Mouse (Mus musculus) left cerebral cortex, postnatal 10 days (tissue): Measurements from ENCODE around the gene St3gal6. TPM values are rescaled to one million over a fixed set of nuclear protein-coding genes. Genes with fewer than 3 reads are reported as not detected.

Experiments
- DNase-seq, 2 experiments: peaks; one replicate each; pipeline ENCODE4 v3.0.0; 2021 to 2022; ENCODE audit warnings: low spot score in 2 of 2, mixed read lengths in 1 of 2; ENCODE audit errors: extremely low spot score in 1 of 2
- intact Hi-C: fragments of 180-260 bp; cut with DNase I; formaldehyde crosslinking; loops from one replicate; pipeline ENCODE4 v1.15.1; 2025
- total RNA-seq, 2 experiments: library from RNA; stranded (reverse); gene quantifications; 2 replicates each; pipeline ENCODE4 v1.2.3; 2021

St3gal6 gene
- total RNA-seq = 10 to 100 TPM; 20.6 to 22.1 TPM

GRCm38 (mm10) chr16:58523972-58524850 is at the start of gene St3gal6:
TSS of gene St3gal6 (minus strand) at chr16:58524243.
- intact Hi-C loops = loop anchor here (1.0 kb wide), 1 partner anchor 99 kb away; no protein-coding TSS in a partner anchor
- no peak for DNase-seq

GRCm38 (mm10) chr16:58570694-58571264 is 46.7 kb upstream of the St3gal6 start:
- intact Hi-C loops = no loop called here
- DNase-seq = no peak

GRCm38 (mm10) chr16:58561196-58561595 is 37.2 kb upstream of the St3gal6 start:
- DNase-seq = no peak
- intact Hi-C loops = no loop called here

GRCm38 (mm10) chr16:58556067-58556830 is 32.2 kb upstream of the St3gal6 start:
- intact Hi-C loops = no loop called here

GRCm38 (mm10) chr16:58554673-58555072 is 30.6 kb upstream of the St3gal6 start:
- no peak for DNase-seq
- intact Hi-C loops = no loop called here

More at GRCm38 (mm10) chr16:58556067-58556830, 32.2 kb upstream of the St3gal6 start:
- DNase-seq = no peak

GRCm38 (mm10) chr16:58548042-58548441 is 24.0 kb upstream of the St3gal6 start:
- intact Hi-C loops = no loop called here
- DNase-seq = no peak

GRCm38 (mm10) chr16:58546128-58546527 is 22.1 kb upstream of the St3gal6 start:
- DNase-seq = no peak
- intact Hi-C loops = no loop called here

GRCm38 (mm10) chr16:58539490-58539889 is 15.4 kb upstream of the St3gal6 start:
- DNase-seq = no peak
- intact Hi-C loops = no loop called here

GRCm38 (mm10) chr16:58539011-58539410 is 15.0 kb upstream of the St3gal6 start:
- intact Hi-C loops = no loop called here
- no peak for DNase-seq

- no peak for DNase-seq
- intact Hi-C loops = no loop called here
These were observed 12.0 kb upstream of the St3gal6 start for GRCm38 (mm10) chr16:58536076-58536475.

GRCm38 (mm10) chr16:58535236-58535635 is 11.2 kb upstream of the St3gal6 start:
- no peak for DNase-seq
- intact Hi-C loops = no loop called here

- intact Hi-C loops = no loop called here
- no peak for DNase-seq
These were observed 10.5 kb upstream of the St3gal6 start for GRCm38 (mm10) chr16:58534245-58535142.

GRCm38 (mm10) chr16:58533742-58534141 is 9.7 kb upstream of the St3gal6 start:
- intact Hi-C loops = no loop called here
- DNase-seq = no peak

- intact Hi-C loops = no loop called here
- DNase-seq = no peak
These were observed 9.2 kb upstream of the St3gal6 start for GRCm38 (mm10) chr16:58533254-58533653.

GRCm38 (mm10) chr16:58532511-58532910 is 8.5 kb upstream of the St3gal6 start:
- DNase-seq = no peak
- intact Hi-C loops = no loop called here

- no peak for DNase-seq
- intact Hi-C loops = no loop called here
These were observed 3.8 kb upstream of the St3gal6 start for GRCm38 (mm10) chr16:58527817-58528216.

- intact Hi-C loops = no loop called here
- DNase-seq = no peak
These were observed 2.7 kb upstream of the St3gal6 start for GRCm38 (mm10) chr16:58526729-58527128.

GRCm38 (mm10) chr16:58525832-58526231 is 1.8 kb upstream of the St3gal6 start:
- no peak for DNase-seq
- intact Hi-C loops = no loop called here
